Mouse (Mus musculus) thymus, postnatal 0 days (tissue): ENCODE measurements at regions not wholly inside any gene's neighbourhood (a gene's known extent, or its start where the extent isn't known, plus 50 kb on each side); places are given as distances from the start of the nearest gene placed in this dataset.

Source experiments
- DNase-seq: peaks from one replicate; pipeline ENCODE4 v3.0.0-alpha.2; 2015; ENCODE audit warnings: low spot score

DNA sequence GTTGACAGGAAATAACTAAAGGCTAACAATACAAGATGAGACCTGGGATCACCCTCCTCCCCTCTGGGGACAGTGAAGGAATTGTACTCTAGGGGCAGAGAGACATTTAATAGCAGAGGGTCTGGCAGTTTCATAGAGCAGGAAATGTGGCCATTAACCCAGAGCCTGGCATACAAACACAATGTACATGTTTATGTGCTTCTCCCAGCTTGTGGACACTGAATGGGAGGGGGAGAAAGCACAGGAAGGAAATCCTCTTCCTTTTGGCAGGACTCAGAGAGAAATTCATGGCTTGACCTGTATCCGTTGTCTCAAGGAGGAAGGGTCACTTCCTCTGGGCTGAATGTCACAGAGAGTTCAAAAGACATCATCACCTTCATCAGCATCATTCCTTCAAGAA, 594.5 kb upstream of the A1bg start:
- DNase-seq, result no peak

DNA sequence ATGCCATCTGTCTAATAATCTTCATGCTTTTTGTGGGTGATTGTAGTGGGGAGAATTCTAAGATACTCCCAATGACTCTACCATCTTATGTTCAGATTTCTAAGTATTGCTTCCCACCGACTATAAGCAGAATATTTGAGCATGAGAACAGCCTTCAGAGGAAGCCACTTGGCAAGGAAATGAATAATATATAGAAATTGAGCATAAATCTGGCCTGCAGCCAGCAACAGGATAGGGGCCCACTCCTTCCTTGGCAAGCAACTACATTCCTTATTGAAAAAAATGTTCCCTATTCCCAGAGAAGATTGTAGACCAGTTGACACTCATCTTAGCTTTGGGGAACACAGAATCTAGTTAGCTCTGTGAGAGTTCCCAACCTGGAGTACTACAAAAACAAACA, 591.5 kb upstream of the A1bg start:
- DNase-seq, result no peak

DNA sequence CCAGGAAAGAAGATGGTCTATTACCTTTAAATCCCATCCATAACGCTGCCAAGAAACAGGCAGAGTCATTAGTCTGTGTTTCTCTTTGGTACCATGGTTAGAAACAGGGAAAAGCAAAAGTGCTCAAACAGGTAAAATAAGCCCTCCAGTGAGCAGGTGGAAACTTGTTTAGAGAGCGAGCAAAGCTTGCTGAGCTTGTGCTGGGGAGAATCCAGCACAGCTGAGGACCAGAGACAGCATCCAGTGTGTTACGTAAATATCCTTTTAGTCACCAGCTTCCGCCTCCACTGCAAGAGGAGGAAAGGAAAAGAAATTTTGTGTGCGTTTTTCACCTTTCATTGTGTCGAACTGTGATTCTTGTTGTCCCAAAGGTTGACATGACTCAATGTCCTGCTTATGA, 586.0 kb upstream of the A1bg start:
- DNase-seq, result no peak

DNA sequence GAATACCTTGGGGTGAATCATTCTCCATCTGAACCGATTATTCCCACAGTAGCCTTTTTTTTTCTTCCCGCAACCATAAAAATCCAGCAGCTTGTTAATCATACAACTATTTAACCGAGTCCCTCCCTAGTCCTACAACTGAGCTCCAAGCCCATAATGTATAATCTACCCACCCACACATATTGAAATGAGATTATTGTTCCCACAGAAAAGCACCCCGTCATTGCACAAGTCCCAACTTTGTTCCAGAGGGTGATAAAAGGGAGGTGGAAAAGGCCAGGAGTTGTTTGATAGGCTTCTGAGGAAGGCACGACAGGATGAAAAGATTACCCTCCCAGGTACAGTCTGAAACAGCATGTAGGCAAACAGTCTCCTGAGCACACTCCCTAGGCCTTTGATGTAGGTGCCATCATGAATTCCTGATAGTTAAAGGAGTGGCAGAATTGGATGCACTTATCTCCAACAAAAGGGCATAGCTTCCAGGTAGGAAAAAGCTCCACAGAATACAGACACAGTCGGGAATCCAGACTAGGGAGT, 583.6 kb upstream of the A1bg start:
- DNase-seq, result no peak

DNA sequence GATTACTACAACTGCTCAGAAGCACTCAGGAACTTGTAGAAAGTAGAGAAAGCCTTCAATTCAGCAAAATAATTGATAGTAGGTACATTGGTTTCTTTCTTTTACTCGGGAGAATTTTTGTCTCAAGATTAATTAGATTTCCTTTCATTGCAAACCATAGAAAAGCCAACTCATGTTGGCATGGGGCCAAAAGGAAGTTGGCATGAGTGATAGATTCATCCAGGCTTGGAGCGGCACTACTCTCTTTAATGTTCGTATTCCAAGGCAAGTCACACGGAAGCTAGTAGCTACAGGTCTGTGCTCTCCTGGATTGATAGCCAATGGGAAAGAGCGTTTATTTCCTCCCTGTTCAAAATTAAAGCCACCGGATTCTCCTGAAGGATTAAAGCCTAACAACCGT, 580.6 kb upstream of the A1bg start:
- no peak for DNase-seq

DNA sequence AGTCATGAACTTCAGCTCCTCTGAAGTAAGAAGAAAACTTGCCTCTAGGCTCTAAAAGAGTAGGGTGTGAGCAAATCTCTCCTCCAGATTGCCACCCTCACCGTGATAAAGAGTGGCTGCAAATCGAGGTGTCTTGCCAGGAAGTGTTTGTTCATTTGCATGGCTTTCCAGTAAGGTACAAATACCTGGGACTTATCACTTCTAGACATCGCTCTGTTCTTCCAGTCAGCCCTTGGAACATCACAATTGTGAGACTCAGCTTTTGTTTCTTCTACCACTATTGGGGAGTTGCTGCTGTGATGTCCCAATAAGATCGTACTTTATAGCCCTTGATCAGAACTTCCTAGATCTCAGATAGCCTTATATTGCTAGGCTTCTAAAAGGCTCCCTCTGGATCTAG, 566.9 kb upstream of the A1bg start:
- DNase-seq, result no peak

DNA sequence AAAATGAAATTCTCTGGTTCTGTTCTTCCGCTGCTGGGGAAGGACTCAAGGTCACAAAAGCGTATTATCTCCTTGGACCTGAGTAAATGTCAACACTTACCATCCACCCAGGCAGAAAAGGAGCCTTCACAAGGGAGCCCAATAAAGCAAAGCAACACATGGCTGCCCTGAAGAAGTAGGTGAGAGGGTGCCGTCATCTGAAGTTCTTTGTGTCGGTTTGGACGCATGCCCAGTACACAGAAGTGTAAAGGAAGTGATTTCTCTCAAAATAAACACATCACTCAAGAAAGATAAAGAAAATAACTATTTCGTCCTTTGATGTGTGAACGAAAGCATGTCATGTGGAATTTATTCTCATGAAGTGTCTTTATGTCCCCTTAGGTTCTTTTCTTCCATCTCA, 559.0 kb upstream of the A1bg start:
- no peak for DNase-seq

DNA sequence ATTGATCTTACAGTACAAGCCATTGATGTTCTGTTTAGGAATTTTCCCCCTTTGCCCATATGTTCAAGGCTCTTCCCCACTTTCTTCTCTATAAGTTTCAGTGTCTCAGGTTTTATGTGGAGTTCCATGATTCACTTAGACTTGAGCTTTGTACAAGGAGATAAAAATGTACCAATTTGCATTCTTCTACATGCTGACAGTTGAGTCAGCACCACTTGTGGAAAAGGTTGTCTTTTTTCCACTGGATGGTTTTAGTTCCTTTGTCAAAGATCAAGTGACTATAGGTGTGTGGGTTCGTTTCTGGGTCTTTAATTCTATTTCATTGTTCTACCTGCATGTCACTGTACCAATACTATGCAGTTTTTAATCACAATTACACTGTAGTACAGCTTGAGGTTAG, 551.1 kb upstream of the A1bg start:
- DNase-seq, result no peak

DNA sequence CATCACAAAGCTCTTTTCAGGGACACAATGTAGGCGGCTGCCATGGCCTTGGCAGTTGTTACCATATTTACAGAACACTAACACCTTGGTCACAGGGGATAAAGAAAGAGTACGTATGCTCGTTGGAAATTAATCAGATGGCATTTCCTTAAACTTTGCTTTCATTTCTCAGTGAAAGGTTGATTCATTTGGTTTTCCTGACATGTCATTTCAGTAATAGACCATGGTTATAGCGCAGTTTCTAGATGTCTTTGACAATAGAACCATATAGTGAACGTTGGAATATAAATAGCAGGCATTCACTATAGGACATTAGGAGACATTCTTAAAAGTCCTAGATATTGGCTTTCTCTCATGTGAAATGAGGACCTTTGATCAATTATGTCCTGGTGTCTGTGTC, 532.2 kb upstream of the A1bg start:
- no peak for DNase-seq

DNA sequence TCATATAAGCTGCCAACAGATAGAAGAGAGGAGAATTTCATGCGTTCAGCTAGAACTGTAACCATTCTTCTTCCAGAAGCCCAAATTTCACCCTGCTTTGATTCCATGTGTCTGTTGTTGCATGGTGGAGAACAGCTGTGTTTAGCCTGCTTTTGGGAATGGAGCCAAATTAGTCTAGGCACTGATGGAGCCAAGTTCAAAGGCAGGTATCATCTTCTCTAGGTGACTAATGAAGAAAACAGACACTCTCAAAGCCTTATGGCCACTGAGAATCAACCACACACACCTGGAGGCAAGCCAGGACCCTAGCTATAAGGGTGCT, 531.5 kb upstream of the A1bg start:
- DNase-seq, result no peak

DNA sequence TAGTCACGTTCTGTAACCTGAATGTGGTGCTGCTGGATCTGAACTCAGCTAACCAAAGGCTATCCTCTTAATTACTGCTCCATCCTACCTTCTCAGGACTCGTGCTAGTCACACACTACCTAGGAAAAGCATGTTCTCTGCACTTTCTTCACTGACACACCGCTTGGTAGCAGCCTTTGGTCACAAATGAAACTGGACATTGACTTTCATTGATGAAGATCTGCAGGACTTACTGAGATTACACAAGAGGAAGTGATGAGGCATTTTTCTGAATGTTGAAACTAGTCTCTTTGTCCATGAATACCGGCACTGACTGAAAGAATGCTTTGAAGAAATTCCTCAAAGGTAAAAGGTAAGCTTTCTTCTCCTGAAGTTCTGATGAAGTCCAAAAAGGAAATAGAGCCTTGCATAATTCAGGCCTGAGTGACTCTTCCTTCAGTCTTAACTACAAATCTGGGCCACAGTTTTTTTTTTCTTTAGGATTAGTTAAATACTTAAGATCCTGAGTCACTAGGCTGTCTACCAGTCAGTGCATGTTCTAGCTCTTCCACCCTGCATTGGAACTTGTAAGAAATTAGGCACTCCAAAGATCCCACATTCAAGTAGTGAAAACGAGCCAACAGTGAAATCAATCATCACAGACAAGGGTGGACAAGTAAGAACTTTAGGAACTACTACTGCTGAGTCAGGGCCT, 531.0 kb upstream of the A1bg start:
- no peak for DNase-seq

DNA sequence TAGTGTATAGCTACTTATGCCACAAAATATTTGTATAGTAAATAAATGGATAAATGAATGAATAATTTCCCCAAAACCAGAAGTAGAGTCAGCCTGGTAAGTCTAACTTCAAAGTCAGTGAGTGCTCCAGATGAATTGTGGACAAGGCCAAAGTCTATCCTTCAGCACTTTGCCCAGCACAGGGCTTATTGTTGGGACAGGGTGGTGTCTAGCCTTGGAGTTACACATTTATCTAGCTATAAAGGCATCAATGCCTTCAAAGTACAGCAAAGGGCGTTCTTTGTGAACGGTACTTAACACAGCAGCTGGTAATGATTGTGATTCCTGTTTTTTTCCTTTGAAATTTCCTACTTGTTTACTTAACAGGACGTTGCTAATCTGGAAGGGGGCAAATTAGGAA, 527.4 kb upstream of the A1bg start:
- DNase-seq, result no peak

DNA sequence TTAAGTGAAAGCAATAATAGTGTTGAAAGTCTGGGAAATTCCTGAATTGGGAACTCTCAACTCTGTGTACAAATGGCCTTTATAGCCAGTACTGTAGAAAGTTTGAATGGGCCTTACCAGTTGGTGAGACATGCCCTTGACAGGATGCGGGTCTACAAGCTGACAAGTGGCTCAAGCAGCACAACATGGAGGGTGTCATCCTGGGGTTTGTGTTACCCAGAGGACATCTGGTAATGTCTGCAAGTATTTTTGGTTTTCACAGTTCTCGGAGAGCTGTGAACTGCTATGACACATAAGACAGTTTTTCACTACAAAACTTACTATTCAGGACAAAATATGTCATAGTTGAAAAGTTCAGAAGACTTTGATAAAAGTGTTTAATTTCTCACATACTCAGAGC, 525.7 kb upstream of the A1bg start:
- no peak for DNase-seq

DNA sequence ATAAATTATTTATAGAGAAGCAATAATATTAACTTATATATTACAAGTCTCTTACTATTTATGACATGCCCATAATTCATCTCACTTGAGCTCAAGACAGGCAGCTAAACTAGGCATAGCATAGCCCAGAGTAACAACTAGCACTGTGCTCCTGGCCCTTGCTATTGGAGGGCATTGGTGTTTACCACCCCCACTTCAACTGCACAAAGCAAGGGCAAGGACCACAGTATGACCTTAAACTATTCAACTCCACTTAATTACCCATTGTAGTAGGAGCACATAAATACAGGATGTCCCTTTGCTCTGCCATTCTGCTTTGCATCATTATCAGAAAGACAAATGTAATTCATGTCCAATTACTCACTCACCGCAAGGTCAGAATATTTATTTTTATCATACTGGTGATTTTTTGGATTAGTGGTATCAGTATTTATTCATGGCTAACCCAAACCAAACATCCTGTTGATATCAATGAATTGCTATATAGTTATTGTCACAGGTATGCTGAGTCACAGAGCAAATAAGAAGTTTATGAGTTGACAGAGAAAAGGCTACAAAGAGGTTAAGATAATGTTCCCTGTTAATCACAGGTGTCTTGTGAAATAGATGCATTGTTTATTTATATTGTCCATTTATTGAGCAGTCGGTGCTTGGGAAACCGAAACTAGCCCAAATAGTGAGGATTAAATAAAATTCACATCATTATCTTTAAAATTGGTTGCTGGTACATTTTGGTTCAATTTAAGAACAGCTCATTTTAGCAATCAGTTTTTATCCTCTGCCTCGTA, 523.4 kb upstream of the A1bg start:
- DNase-seq, result no peak

DNA sequence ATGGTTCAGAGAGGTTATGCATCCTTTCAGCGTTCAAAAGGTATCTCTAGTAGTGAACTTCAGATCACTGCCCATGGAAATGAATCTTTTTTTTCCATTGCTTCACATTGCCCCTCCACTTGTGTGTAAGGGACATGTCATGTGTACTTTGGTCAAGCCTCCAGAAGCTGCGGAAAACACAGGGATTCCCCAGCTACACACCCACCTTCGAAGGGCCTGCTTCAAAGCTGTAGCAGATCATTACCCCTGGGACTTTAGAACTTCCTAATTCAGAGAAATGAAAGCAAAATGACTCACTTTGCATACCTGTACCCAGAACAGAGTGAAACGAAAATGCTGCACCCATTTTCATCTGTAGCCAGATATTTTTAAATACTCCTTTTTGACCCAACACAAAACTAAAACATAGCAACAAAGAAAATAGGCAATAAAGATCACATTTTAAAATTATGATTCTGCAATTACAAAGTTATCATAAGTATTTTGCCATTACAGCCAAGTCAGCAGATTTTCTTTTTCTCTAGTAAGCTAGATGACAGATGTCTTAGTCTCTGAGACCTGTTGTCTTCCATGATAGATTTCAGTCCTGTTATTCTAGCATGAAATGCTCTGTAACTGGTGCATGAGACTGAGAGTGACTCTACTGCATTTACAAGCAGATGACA, 519.1 kb upstream of the A1bg start:
- DNase-seq, result no peak

DNA sequence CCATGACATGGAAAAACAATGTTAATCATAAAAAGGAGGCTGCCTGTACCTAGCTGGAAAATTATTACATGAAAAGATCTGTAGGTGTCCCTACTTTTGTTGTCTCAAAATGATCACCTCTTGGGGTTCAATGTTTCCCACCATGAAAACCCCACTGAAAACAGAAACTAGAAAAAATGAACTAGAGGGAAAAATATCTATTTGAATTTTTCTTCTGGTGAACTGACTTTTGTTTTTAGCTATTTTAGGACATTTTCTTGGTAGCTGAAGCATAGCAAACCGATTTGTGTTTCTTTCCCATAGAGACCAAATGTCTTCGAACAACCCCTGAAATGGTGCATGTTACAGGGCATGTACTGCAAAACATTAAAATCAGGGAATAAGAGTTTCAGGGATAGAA, 518.2 kb upstream of the A1bg start:
- DNase-seq, result no peak

DNA sequence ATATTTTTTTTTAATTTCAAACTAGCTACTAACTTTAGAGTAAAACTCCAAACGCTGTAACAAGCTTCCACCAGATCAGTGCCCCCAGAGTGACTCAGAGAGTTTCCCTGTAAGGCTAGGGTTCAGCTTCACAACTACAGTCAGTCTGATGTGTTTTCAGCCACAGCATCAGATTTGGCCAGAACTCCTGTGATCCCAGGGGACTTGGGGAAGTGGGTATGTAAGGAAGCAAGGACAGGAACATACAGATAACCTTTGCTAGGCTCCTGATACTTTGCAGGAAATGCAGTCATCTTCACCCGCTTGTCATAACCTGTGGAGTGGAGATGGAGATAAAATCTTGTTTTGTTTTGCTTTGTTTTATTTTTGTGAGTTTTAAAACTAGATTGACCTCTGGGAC, 517.5 kb upstream of the A1bg start:
- no peak for DNase-seq

DNA sequence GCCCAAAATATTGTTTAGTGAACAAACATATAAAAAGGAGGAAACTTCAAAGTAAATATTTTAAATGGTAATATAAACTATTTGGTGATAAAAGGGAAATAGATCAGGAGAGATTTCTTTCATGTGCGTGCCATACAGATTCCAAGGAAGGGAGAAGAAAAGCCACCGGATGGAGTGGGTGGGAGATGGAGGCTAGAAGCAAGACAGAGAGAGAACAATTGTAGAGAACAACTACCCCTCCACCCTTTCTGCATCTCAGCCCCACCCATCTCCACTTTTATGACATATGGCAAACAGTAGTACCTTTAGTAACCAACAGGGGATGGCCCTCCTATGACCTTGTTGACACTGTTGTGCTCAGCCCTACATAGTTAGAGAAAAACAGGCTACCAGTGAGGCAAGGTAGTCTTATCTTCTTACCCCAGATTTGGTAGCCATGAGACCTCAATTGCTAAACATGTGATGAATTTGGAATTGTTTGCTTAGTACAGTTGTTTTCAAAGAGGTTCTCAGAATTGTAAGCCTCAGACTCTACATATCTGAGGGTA, 516.9 kb upstream of the A1bg start:
- peak; percentile 23 for DNase-seq

DNA sequence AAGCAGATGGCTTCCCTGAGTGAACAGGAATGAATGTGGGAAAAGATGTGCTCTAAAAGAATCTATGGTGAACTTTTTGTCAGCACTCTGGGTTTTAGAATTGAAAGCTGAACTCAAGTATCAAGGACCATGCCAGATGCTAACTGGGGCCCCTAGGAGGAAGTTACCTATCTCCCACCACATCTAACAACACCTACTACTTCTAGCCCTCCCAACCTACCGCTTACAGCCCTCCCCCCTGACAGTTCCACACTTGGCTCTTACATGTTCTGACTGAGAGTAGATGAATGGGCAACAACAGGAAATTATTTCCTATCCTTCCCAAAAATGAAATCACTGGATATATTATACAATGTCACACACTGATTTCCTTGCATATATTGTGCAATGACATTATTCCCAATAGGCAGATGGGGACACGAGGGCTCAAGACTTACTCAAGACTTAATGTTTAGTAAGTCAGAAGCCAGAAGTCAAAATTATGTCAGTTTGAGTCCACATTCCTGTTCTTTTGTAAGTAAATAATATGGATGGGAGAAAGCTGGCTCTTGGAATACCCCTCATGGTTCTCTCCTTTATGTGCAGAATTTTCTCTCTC, 506.1 kb upstream of the A1bg start:
- peak; percentile 82 for DNase-seq

DNA sequence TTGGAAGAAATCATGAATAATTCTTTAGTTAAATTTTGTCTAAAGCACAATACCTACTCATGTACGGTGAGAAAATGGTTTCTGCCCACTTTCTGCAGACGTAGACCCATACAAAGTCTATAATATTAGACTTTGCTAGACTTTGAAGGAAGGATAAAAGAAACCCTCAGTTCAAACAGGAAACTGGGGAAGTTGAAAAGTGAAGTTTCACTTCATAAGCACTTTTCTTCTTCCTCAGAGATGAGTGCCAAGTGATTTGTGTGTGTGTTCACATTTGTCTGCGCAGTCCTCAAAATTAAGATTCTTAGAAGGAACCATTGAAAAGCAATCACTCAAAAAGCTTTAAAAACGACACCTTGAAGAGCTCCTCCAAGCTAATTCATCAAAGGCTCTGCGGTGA, 500.2 kb upstream of the A1bg start:
- DNase-seq, result peak; percentile 23

DNA sequence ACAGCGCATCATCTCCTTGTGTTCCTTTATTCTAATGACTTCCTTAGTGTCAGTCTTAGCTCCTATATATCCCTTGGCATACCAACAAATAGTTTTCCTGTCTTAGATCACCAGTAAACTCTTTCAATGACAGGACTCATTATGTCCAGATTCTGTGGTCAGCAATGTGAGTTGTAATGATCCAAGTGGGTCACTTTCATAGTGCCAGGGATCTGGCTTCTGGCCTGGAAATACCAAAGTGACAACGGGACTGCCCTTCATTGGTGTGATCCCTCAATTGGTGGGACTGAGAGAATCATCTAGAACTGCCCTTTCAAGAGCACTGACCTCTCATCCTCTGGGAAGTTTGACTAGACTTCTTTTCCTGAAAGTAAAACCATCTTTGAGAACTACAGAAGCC, 494.7 kb upstream of the A1bg start:
- DNase-seq, result no peak

DNA sequence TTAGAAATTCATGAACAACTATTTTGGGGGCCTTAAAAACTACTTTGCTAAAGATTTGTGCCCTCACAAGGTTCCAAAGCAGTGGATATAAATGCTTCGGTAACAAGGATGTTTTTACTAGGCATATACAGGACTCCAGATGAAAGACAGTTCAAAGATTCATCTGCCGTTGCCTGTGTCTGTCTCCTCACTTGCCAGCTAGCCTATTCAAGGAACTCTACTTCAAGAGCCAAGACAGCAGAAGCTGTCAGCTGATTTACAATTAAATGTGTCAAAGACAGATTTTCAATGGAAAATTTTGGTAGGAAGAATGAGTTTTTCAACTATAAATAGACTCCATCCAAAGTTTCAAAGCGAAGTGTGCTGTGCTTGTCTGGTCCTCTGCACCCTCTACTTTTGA, 494.0 kb upstream of the A1bg start:
- no peak for DNase-seq
